Mouse (Mus musculus) kidney, embryonic 14.5 days (tissue): ENCODE data around the gene Zmpste24. TPM values are rescaled to one million over a fixed set of nuclear protein-coding genes. Genes with fewer than 3 reads are reported as not detected.

ENCODE experiments used
- ATAC-seq: fragments of 200-750 bp; cut with Nextera tagmentation; 2 replicates; pipeline ENCODE4 v1.8.0; 2017; ENCODE audit warnings: moderate number of reproducible peaks, mild to moderate bottlenecking, moderate TSS enrichment, moderate library complexity; ENCODE audit not compliant: low FRiP score, low TSS enrichment
- H3K27ac ChIP-seq: fragments of 300-500 bp; sonication (generic); 2 replicates; pipeline ENCODE4 v1.5.1; 2014; ENCODE audit warnings: low read depth, mild to moderate bottlenecking, low read length, moderate library complexity, mixed read lengths
- H3K27me3 ChIP-seq: fragments of 300-500 bp; sonication (generic); 2 replicates; pipeline ENCODE4 v1.6.1; 2014; ENCODE audit warnings: mild to moderate bottlenecking, low read length; ENCODE audit not compliant: control insufficient read depth, insufficient read depth
- H3K36me3 ChIP-seq: fragments of 300-500 bp; sonication (generic); 2 replicates; pipeline ENCODE4 v1.6.1; 2014; ENCODE audit warnings: low read length, mixed read lengths; ENCODE audit not compliant: control insufficient read depth, insufficient read depth
- H3K4me1 ChIP-seq: fragments of 300-500 bp; sonication (generic); 2 replicates; pipeline ENCODE4 v1.6.1; 2014; ENCODE audit warnings: low read length, mixed read lengths; ENCODE audit not compliant: control insufficient read depth, insufficient read depth
- H3K4me2 ChIP-seq: fragments of 300-500 bp; sonication (generic); replicated peaks from 2 replicates; pipeline ENCODE4 v1.6.1; 2014; ENCODE audit warnings: low read depth, mild to moderate bottlenecking, low read length
- H3K4me3 ChIP-seq: fragments of 300-500 bp; sonication (generic); 2 replicates; pipeline ENCODE4 v1.5.1; 2014; ENCODE audit warnings: mild to moderate bottlenecking, low read length
- H3K9ac ChIP-seq: fragments of 300-500 bp; sonication (generic); 2 replicates; pipeline ENCODE4 v1.6.1; 2014; ENCODE audit warnings: low read depth, mild to moderate bottlenecking, low read length, moderate library complexity
- H3K9me3 ChIP-seq: fragments of 300-500 bp; sonication (generic); 2 replicates; pipeline ENCODE4 v1.6.1; 2016; ENCODE audit warnings: low read length; ENCODE audit not compliant: control insufficient read depth
- WGBS: fragments of 180-500 bp; shearing (Covaris S2); extraction: QIAGEN DNeasy Blood & Tissue Kit; methylation state at CpG from one replicate; pipeline ENCODE4 v1.1.7; 2014; 5-methylcytosine and 5-hydroxymethylcytosine counted together
- polyA plus RNA-seq: library from polyadenylated mRNA; unstranded; fragments of >200 nt; fragmentation: Nextera tagmentation; extraction: Ambion mirVana; gene quantifications from 2 replicates; pipeline ENCODE4 v1.2.1, GENCODE M21; 2014

The Zmpste24 gene
- polyA plus RNA-seq, 1 experiment from 2014 or later = 28.5 TPM

GRCm38 (mm10) chr4:121040897-121041671, 57.0 kb downstream of the Zmpste24 start:
- peak; percentile 41 for ATAC-seq
- 0 out of 2 replicates have a peak, but pooled peaks cover 7% of the 10 kb centered on the region for H3K4me1 ChIP-seq
- no peaks in the 10 kb centered on the region for H3K36me3 ChIP-seq
- no peaks in the 10 kb centered on the region for H3K9me3 ChIP-seq
- peaks cover 19% of the 10 kb centered on the region for H3K27me3 ChIP-seq
- WGBS = 12% methylated on average over 18 of the region's 18 CpGs
- H3K4me2 ChIP-seq = no peak overlapping the region
- H3K4me3 ChIP-seq = no peak overlapping the region
- H3K27ac ChIP-seq = no peak overlapping the region; the same call in 1 of the 2 replicates
- no peak overlapping the region for H3K9ac ChIP-seq

GRCm38 (mm10) chr4:121040323-121040722, 57.7 kb downstream of the Zmpste24 start:
- H3K4me1 ChIP-seq = 0 out of 2 replicates have a peak, but pooled peaks cover 7% of the 10 kb centered on the region
- no peak for ATAC-seq
- H3K27ac ChIP-seq = no peak overlapping the region
- H3K27me3 ChIP-seq = peaks cover 19% of the 10 kb centered on the region
- peak overlapping the region; percentile 46 for H3K4me3 ChIP-seq
- 64% methylated on average over 14 of the region's 14 CpGs for WGBS
- no peaks in the 10 kb centered on the region for H3K36me3 ChIP-seq
- no peak overlapping the region for H3K9ac ChIP-seq
- H3K9me3 ChIP-seq = no peaks in the 10 kb centered on the region
- H3K4me2 ChIP-seq = peak overlapping the region; percentile 77

- Histone ChIP-seq H3K36me3 (no peaks in the 10 kb centered on the region), H3K4me2 (peak within 1 kb of the TSS; percentile 77), H3K27ac (no peak within 1 kb of the TSS), H3K4me1 (0 out of 2 replicates have a peak, but pooled peaks cover 7% of the 10 kb centered on the region), H3K4me3 (peak within 1 kb of the TSS; percentile 46), H3K9ac (peak within 1 kb of the TSS; percentile 48), H3K9me3 (no peaks in the 10 kb centered on the region), H3K27me3 (peaks cover 19% of the 10 kb centered on the region)
- peak; percentile 18; the same call in 1 of the 2 replicates for ATAC-seq
- WGBS = 2% methylated on average over 46 of the region's 46 CpGs
These were observed 58.5 kb downstream of the Zmpste24 start, which contains the start of gene Col9a2 for GRCm38 (mm10) chr4:121039331-121040115. Col9a2 (plus strand) TSS chr4:121039385.

- no peaks in the 10 kb centered on the region for H3K36me3 ChIP-seq
- no peak overlapping the region for H3K4me3 ChIP-seq
- no peak for ATAC-seq
- WGBS = 66% methylated on average over 2 of the region's 2 CpGs
- no peak overlapping the region for H3K4me2 ChIP-seq
- no peak overlapping the region for H3K27ac ChIP-seq
- no peaks in the 10 kb centered on the region for H3K4me1 ChIP-seq
- no peak overlapping the region for H3K9ac ChIP-seq
- no peaks in the 10 kb centered on the region for H3K9me3 ChIP-seq
- peaks cover 1% of the 10 kb centered on the region; the same call in 1 of the 2 replicates for H3K27me3 ChIP-seq
These were observed 65.0 kb downstream of the Zmpste24 start for GRCm38 (mm10) chr4:121033006-121033405.

- no peaks in the 10 kb centered on the region for H3K36me3 ChIP-seq
- H3K27ac ChIP-seq = no peak overlapping the region
- H3K9ac ChIP-seq = no peak overlapping the region
- WGBS = 37% methylated on average over 4 of the region's 4 CpGs
- ATAC-seq = no peak
- no peaks in the 10 kb centered on the region for H3K27me3 ChIP-seq
- no peak overlapping the region for H3K4me2 ChIP-seq
- no peaks in the 10 kb centered on the region for H3K4me1 ChIP-seq
- no peaks in the 10 kb centered on the region for H3K9me3 ChIP-seq
- H3K4me3 ChIP-seq = no peak overlapping the region
These were observed 66.6 kb downstream of the Zmpste24 start for GRCm38 (mm10) chr4:121031440-121031839.

- Histone ChIP-seq H3K4me2 (no peak overlapping the region), H3K27ac (no peak overlapping the region), H3K4me3 (no peak overlapping the region), H3K9ac (no peak overlapping the region), H3K36me3 (no peaks in the 10 kb centered on the region), H3K27me3 (no peaks in the 10 kb centered on the region), H3K9me3 (no peaks in the 10 kb centered on the region), H3K4me1 (no peaks in the 10 kb centered on the region)
- whole genome bisulfite sequencing = 68% methylated on average over 3 of the region's 3 CpGs
- ATAC-seq = no peak
These were observed 68.4 kb downstream of the Zmpste24 start for GRCm38 (mm10) chr4:121029632-121030031.

- no peak overlapping the region for H3K4me3 ChIP-seq
- H3K27ac ChIP-seq = no peak overlapping the region
- WGBS = 29% methylated on average over 14 of the region's 14 CpGs
- H3K4me2 ChIP-seq = no peak overlapping the region
- no peak for ATAC-seq
- H3K36me3 ChIP-seq = no peaks in the 10 kb centered on the region
- H3K4me1 ChIP-seq = no peaks in the 10 kb centered on the region
- no peaks in the 10 kb centered on the region for H3K9me3 ChIP-seq
- no peak overlapping the region for H3K9ac ChIP-seq
- no peaks in the 10 kb centered on the region for H3K27me3 ChIP-seq
These were observed 69.2 kb downstream of the Zmpste24 start for GRCm38 (mm10) chr4:121028659-121029392.

GRCm38 (mm10) chr4:121028146-121028545, 69.9 kb downstream of the Zmpste24 start:
- H3K4me3 ChIP-seq = no peak overlapping the region
- 54% methylated on average over 1 of the region's 1 CpGs for WGBS
- no peaks in the 10 kb centered on the region for H3K9me3 ChIP-seq

More at GRCm38 (mm10) chr4:121028146-121028545, 69.9 kb downstream of the Zmpste24 start:
- Histone ChIP-seq H3K27me3 (no peaks in the 10 kb centered on the region), H3K9ac (no peak overlapping the region), H3K27ac (no peak overlapping the region), H3K36me3 (no peaks in the 10 kb centered on the region), H3K4me2 (no peak overlapping the region), H3K4me1 (no peaks in the 10 kb centered on the region)
- no peak for ATAC-seq
